Mouse (Mus musculus): ENCODE measurements around the gene Casc4.
"Not testable (repeated sequence)": the region's sequence is repeated elsewhere in the genome, so short reads cannot be mapped to it uniquely, and the experiment has no call there.

The Casc4 gene

DNA sequence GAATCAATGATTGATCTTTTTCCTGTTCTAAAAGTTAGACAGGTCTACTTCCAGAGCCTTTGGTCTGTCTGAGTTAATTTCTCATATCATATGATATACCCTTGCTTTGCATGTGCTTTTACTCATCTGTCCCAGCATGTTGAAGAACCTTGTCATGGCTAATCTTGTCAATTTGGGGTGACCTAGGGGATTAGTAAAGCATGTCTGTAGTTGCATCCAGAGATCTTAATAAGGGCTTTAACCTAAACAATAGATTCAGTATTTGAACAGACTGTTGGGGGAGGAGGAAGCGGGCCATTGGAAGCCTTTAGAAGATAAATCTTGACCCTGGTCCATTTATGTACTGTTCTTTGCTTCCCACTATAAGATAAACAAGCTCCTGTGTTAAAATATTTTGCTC lies 12.7 kb downstream of the Casc4 start:
- DNase-seq (ENCODE audit: low read depth, low spot score) = no peak
- Histone ChIP-seq H3K36me3 (ENCODE audit: control insufficient read depth, insufficient read depth, low read length, poor library complexity, severe bottlenecking) (no peaks in the 10 kb centered on the region), H3K27me3 (ENCODE audit: control insufficient read depth, insufficient read depth, low read length, poor library complexity, severe bottlenecking) (no peaks in the 10 kb centered on the region)

DNA sequence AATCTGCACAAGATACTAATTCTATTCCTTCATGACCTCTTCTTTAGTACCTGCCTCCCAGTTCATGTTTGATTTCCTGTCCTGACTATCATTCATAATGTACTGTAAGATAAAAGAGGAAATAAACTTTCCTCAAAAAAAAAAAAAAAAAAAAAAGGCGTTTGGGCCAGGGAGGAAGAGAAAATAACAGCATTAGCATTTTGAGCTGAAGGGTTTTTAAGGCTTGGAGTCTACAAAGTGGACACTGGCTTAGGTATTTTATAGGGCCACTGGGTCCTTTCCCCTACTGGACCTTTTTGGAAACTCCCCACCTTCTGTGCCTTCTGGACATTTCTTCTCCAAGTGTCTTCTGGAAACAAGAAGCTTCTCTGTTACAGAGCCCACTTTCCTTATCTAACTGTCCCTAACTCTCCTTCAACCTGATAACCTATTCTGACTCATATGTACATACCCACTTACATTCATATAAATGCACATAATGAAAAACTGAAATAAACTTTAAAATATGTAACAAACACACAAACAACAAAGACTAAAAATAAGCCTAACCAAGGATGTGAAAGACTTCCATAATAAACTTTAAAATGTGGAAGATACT lies 18.8 kb downstream of the Casc4 start:
- DNase-seq (ENCODE audit: low read depth, low spot score) = no peak
- Histone ChIP-seq H3K27me3 (ENCODE audit: control insufficient read depth, insufficient read depth, low read length, poor library complexity, severe bottlenecking) (no peaks in the 10 kb centered on the region), H3K36me3 (ENCODE audit: control insufficient read depth, insufficient read depth, low read length, poor library complexity, severe bottlenecking) (no peaks in the 10 kb centered on the region)

DNA sequence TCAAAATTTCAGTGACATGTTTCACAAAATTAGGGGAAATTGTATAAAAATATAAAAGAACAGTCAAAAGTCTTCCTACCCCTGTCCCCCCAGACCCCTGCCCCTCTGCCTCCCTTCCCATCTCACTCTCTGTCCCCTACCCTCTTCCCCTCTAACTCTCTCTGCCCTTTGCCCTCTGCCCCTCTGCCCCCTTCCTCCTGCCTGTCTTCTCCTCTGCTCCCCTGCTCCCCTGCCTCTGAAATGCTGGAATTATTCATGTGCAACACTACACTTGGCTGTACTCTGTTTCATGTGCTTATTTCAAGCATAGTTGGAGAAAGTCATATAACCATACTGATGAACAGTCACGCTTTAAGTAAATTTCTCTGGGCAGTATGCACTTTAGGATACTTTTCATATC lies 19.6 kb downstream of the Casc4 start:
- DNase-seq (ENCODE audit: low read depth, low spot score) = no peak
- no peaks in the 10 kb centered on the region for H3K27me3 ChIP-seq (ENCODE audit: control insufficient read depth, insufficient read depth, low read length, poor library complexity, severe bottlenecking)
- H3K36me3 ChIP-seq (ENCODE audit: control insufficient read depth, insufficient read depth, low read length, poor library complexity, severe bottlenecking) = no peaks in the 10 kb centered on the region

DNA sequence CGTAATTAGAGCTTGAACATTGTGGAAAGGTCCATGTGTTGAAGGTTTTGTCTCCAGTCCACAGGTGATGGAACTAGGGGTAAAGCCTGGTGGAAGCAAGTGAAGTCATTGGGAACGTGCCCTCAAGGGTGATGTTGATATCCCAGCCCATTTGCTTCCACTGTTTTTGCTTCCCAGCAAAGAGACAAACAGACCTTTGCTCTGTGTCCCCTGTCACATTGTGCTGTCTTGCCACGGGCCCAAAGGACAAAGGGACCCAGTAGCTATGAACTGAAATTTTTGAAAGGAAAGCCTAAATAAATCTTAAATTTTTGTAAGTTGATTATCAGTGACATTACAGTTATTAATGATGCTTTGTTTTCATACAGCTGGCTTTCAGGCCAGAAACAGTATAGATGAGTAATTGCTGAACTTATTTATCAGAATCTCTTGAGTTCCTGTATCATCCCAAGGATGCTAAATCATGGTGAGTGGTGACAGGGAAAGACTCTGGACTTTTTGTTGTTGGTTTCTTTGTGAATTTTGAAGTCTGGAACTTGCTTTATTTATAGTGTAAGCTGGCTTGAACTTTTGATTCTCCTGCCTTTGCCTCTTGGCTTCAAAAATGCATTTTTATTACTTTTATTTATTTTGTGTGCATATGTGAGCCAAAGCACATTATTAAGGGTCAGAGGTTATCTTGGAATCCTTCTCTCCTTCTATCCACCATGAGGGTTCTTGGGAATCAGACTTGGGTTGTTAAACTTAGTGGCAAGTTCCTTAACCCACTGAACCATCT lies 22.1 kb downstream of the Casc4 start:
- no peaks in the 10 kb centered on the region for H3K36me3 ChIP-seq (ENCODE audit: control insufficient read depth, insufficient read depth, low read length, poor library complexity, severe bottlenecking)
- no peak for DNase-seq (ENCODE audit: low read depth, low spot score)
- no peaks in the 10 kb centered on the region for H3K27me3 ChIP-seq (ENCODE audit: control insufficient read depth, insufficient read depth, low read length, poor library complexity, severe bottlenecking)

DNA sequence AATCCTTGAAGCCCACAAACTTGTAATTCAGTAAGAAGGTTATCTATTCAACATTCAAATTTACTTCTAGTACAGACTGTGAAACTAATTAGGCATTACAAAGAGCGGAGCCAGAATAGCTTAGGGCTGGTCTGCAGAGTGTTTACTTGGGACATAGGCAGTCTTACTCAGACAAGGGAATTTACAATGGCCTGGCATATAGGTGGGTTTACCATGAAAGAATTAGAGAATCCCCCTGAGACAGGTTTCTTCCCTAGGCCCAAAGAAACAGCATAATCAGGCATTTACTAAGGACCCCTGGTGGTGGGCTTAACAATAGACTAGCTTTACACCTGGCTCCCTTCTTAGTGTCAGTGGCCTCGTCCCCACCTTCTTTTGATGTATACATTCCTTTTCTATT lies 28.5 kb downstream of the Casc4 start:
- no peaks in the 10 kb centered on the region for H3K36me3 ChIP-seq (ENCODE audit: control insufficient read depth, insufficient read depth, low read length, poor library complexity, severe bottlenecking)
- H3K27me3 ChIP-seq (ENCODE audit: control insufficient read depth, insufficient read depth, low read length, poor library complexity, severe bottlenecking) = no peaks in the 10 kb centered on the region
- no peak for DNase-seq (ENCODE audit: low read depth, low spot score)

DNA sequence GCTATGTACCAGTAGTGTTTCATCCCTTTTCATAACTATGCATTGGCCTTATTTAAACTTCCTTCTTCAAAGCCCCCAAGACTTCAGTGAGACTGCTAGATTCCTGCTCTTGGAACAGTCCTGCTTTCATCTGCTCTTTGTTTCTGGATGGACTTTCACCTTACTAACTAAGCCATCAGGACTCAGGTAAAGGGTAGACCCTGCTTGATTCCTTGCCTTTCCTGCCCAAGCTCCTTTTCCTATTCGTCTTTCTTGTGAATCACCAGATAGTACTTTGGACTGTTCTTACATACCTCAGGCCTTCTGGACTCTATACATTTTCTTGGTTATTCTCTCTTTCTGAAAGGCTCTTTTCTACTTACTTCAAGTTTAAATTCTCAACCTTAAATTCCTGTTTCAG lies 30.1 kb downstream of the Casc4 start:
- Histone ChIP-seq H3K36me3 (ENCODE audit: control insufficient read depth, insufficient read depth, low read length, poor library complexity, severe bottlenecking) (no peaks in the 10 kb centered on the region), H3K27me3 (ENCODE audit: control insufficient read depth, insufficient read depth, low read length, poor library complexity, severe bottlenecking) (no peaks in the 10 kb centered on the region)
- DNase-seq (ENCODE audit: low read depth, low spot score) = no peak

DNA sequence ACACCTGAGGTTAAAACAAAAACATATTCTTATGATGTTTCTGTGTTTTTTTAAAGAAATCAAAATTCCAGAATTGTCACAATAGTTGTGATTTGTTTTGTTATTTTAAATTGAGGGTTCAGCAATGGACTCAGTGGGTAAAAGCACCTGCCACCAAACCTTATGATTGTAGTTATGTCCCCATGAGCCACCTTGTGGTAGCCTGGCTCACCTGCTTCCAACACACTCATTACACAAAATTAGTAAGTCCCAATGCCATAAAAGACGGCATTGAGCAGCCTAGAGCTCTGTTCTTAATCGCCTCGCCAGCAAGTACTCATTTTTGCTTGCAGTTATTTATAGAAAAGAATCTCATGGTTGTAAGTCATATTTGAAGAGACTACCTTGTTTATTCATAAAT lies 43.2 kb downstream of the Casc4 start:
- no peaks in the 10 kb centered on the region for H3K27me3 ChIP-seq (ENCODE audit: control insufficient read depth, insufficient read depth, low read length, poor library complexity, severe bottlenecking)
- DNase-seq (ENCODE audit: low read depth, low spot score) = peak; percentile 5
- H3K36me3 ChIP-seq (ENCODE audit: control insufficient read depth, insufficient read depth, low read length, poor library complexity, severe bottlenecking) = no peaks in the 10 kb centered on the region

DNA sequence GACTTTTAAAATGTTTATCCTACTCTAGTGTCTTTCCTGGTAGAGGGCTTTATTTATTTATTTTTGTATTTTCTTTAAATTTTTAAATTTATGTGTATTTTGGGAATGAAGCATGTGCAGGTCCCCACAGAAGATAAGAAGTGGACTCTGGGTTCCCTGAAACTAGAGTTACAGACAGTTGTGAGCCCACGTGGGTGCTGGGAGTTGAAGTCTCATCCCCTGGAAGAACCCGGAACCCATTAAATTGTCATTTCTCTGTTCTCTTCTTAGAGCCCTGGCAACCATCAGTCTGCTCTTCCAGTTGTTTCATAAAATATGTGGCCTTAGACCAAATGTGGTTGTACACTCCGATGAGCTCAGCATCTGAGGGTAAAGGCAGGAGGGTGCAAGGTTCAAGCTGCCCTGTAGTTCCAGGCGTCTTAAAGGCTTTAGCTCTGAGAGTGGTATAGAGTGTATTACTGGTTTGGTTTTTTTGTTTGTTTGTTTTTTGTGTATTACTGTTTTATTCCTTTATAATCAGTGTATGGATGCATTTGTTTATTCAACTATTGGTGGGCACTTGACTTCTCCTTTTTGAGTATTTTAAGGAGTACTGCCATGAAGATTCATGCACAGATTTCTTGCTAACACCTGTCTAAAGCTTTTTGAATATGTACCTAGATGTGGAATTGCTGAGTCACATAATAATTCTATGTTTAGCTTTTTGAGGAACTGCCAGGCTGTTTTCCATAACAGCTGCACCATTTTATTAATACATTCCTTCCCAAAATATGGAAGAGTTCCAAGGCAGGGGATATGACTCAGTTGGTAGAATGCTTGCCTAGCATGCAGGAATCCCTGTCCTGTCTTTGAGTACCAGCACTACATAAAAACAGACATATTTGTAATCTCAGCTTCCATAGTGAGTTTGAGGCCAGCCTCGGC lies 49.5 kb downstream of the Casc4 start:
- no peak for DNase-seq (ENCODE audit: low read depth, low spot score)
- Histone ChIP-seq H3K27me3 (ENCODE audit: control insufficient read depth, insufficient read depth, low read length, poor library complexity, severe bottlenecking) (no peaks in the 10 kb centered on the region), H3K36me3 (ENCODE audit: control insufficient read depth, insufficient read depth, low read length, poor library complexity, severe bottlenecking) (no peaks in the 10 kb centered on the region)

DNA sequence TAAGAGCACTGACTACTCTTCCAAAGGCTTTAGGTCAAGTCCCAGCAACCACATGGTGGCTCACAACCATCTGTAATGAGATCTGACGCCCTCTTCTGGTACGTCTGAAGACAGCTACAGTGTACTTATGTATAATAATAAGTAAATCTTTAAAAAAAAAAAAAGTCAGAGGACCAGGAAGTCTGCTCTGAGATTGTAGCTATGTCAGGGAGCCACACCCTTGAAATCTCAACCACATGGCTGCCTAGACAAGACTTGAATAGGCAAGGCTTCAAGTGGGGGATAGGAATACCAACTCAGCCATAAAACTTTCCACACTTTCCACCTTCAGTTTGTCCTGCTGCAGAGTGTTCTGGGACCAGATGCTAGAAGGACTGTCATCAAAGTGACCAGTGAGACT lies 70.9 kb downstream of the Casc4 start:
- H3K36me3 ChIP-seq (ENCODE audit: control insufficient read depth, insufficient read depth, low read length, poor library complexity, severe bottlenecking); H3K27me3 ChIP-seq (ENCODE audit: control insufficient read depth, insufficient read depth, low read length, poor library complexity, severe bottlenecking); DNase-seq (ENCODE audit: low read depth, low spot score): not testable (repeated sequence)

DNA sequence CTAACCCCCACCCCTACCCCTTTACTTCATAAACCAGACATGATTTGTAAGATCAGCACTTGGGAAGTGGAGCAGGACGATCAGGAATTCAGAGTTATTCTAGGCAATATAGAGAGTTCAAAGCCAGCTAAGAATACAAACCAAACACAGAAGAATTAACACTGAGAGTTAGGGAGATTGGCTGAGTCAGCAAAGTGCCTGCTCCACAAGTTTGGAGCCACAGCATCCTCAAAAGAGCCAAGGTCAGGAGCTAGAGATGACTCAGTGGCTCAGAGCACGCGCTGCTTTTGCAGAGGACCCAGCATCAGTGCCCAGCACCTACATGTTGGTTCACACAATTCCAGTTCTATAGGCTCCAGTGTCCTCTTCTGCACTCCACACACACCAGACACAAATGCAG lies 76.6 kb downstream of the Casc4 start:
- no peak for DNase-seq (ENCODE audit: low read depth, low spot score)
- Histone ChIP-seq H3K36me3 (ENCODE audit: control insufficient read depth, insufficient read depth, low read length, poor library complexity, severe bottlenecking) (no peaks in the 10 kb centered on the region), H3K27me3 (ENCODE audit: control insufficient read depth, insufficient read depth, low read length, poor library complexity, severe bottlenecking) (no peaks in the 10 kb centered on the region)

DNA sequence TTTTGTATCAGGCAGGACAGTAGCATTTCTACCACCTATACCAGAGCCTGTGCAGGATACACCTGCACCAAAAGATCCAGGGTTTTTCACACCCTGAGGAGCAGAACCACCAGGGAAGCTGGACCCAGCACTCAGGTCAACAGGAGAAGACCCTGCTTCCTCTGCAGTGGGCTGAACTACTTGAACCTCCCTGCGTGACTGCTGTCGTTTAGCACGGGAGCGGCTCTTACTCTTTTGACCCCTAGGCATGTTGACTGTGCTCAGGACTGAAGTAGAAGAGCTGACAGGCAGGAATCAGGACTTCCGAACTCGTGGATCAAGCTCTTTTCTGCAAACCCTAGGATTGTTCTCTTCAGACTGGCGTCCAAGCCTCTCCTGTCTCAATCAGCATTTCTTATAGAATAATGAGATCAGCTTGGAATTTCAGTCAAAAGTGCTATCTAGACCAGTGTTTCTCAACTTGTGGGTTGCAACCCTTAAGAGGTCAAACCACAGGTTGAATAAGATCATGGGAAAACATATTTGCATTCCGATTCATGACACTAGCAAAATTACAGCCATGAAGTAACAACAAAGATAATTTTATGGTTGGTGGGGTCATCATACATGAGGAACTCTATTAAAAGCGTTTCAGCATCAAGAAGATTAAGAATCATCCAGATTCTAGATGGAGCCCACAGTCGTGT lies 88.3 kb downstream of the Casc4 start:
- no peaks in the 10 kb centered on the region for H3K36me3 ChIP-seq (ENCODE audit: control insufficient read depth, insufficient read depth, low read length, poor library complexity, severe bottlenecking)
- no peak for DNase-seq (ENCODE audit: low read depth, low spot score)
- H3K27me3 ChIP-seq (ENCODE audit: control insufficient read depth, insufficient read depth, low read length, poor library complexity, severe bottlenecking) = no peaks in the 10 kb centered on the region

DNA sequence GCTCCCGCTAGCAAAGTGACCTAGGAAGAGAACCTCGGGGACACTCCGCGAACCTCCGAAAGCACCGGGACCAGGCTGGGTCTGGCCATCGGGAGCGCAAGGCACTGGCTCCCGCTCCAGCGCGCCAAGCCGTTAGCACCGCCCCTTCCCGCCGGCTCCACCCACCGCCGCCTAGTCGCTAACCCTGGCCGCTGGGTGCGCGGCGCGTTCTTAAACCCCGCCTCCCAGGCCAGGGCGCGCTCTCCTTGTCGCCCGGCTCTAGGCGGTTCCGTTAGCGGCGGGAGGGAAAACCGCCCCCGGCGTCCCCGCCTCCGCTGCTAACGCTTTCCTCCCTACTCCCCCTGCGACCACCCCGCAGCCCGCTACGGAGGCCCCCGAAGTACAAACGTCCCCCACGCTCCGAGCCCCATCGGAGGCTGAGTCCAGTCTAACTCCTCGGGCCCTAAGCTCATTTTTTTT lies 89.0 kb downstream of the Casc4 start, which contains the start of the genes Ctdspl2 and Mageb3:
Gene Ctdspl2, plus strand, starts transcription at position 237 of the 459 bp plus-strand sequence.
Gene Mageb3, minus strand, starts transcription at position 328 of the 459 bp plus-strand sequence.
- DNase-seq (ENCODE audit: low read depth, low spot score) = peak; percentile 95
- no peaks in the 10 kb centered on the region for H3K27me3 ChIP-seq (ENCODE audit: control insufficient read depth, insufficient read depth, low read length, poor library complexity, severe bottlenecking)
- 0 out of 2 replicates have a peak, but pooled peaks cover under 1% of the 10 kb centered on the region for H3K36me3 ChIP-seq (ENCODE audit: control insufficient read depth, insufficient read depth, low read length, poor library complexity, severe bottlenecking)

DNA sequence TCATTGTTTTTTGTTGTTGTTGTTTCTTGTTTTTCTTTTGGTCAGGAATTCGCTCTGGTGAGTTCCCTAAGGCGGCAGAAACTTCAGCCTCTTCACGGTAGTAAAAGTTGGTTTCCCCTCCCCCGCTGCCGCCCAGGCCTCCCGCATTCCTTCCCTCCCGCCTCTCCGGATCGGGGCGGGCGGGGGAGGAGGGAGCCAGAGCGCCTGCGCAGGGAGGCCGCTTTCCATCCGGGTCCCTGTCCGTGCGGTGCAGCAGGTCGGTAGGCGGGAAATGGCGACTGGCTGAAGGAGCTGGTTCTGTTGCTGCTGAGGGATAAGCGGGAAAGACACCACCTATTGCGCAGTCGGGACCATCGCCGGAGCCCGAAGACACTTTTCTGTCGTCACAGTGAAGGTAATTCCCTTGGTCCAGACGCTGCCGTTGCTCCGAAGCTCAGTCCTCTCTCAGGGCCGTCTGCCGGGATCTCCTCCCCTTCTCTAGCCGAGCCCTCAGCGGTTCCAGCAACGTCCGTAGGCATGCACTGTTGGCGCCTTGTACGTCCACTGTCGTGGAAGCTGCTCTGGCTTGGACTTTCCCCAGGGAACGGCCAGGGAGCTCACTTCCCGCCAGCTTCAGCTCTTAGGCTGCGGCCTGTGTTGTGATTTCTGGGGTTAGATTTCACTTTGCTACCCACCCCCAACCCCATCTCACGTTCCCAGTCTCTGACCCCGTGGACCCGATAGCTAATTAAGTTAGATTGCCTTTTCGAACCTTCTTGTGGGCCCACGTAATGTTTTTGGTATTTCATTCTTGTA lies 89.7 kb downstream of the Casc4 start:
- no peaks in the 10 kb centered on the region for H3K27me3 ChIP-seq (ENCODE audit: control insufficient read depth, insufficient read depth, low read length, poor library complexity, severe bottlenecking)
- 0 out of 2 replicates have a peak, but pooled peaks cover 2% of the 10 kb centered on the region for H3K36me3 ChIP-seq (ENCODE audit: control insufficient read depth, insufficient read depth, low read length, poor library complexity, severe bottlenecking)
- peak; percentile 94 for DNase-seq (ENCODE audit: low read depth, low spot score)

Data from splenic B cell, adult 2 months (primary cell).